Comparison of ENCODE assay signal across 8 mouse cellular contexts in genomic region chr5:109555676-109556571, GRCm38 (mm10). TPM values are rescaled to one million over a fixed set of nuclear protein-coding genes. Genes with fewer than 3 reads are reported as not detected.
DNase-seq lines count a peak whose midpoint lies in the region; ATAC-seq and TF ChIP-seq lines count a peak whose summit lies in the region.

No protein-coding gene starts in this region.

- H3K9me3 ChIP-seq in liver, embryonic 16.5 days (replicated peaks; ENCODE audit: control insufficient read depth, low read length), result peaks cover 47% of the 10 kb centered on the region

- ATAC-seq in liver, embryonic 16.5 days (ENCODE audit: low read depth), result no peak

- H3K4me3 ChIP-seq in spleen, adult 2 months (ENCODE audit: extremely low read depth, insufficient read depth, insufficient read length), result peak overlapping the region; percentile 99; the same call in 1 of the 2 replicates
- H3K4me3 ChIP-seq in cerebellum, adult 2 months (replicated peaks; ENCODE audit: insufficient read depth, low read depth, low read length), result peak overlapping the region; percentile 52
- peak overlapping the region; percentile 74 for H3K4me3 ChIP-seq in liver, embryonic 16.5 days (ENCODE audit: low read depth, low read length)

- TF ChIP-seq CTCF in spleen, adult 2 months (IDR thresholded peaks at IDR 0.05; ENCODE audit: extremely low read depth, insufficient read depth, insufficient read length, insufficient replicate concordance), result no peak
- no peak for TF ChIP-seq CTCF in cerebellum, adult 2 months (IDR thresholded peaks at IDR 0.05; ENCODE audit: borderline replicate concordance, insufficient read depth, low read depth, low read length)

- no peak for TF ChIP-seq POLR2A in spleen, adult 2 months (IDR thresholded peaks at IDR 0.05; ENCODE audit: low read depth, low read length)
- no peak for TF ChIP-seq POLR2A in cerebellum, adult 2 months (IDR thresholded peaks at IDR 0.05; ENCODE audit: borderline replicate concordance, insufficient read depth, low read length)

- no peaks in the 10 kb centered on the region; the same call in 1 of the 2 replicates for H3K4me1 ChIP-seq in spleen, adult 2 months (ENCODE audit: control insufficient read depth, insufficient read depth, insufficient read length)
- no peaks in the 10 kb centered on the region for H3K4me1 ChIP-seq in cerebellum, adult 2 months (ENCODE audit: control insufficient read depth, insufficient read depth, low read length)
- H3K4me1 ChIP-seq in liver, embryonic 16.5 days (ENCODE audit: control insufficient read depth, low read depth, low read length), result peaks cover 9% of the 10 kb centered on the region; the same call in 1 of the 2 replicates

- H3K27me3 ChIP-seq in spleen, adult 2 months (ENCODE audit: control insufficient read depth, insufficient read depth, low read length), result no peaks in the 10 kb centered on the region
- H3K27me3 ChIP-seq in cerebellum, adult 2 months (ENCODE audit: control insufficient read depth, insufficient read depth, low read length), result no peaks in the 10 kb centered on the region
- no peaks in the 10 kb centered on the region for H3K27me3 ChIP-seq in liver, embryonic 16.5 days (ENCODE audit: control insufficient read depth, insufficient read depth, low read depth, low read length)
- H3K27me3 ChIP-seq in splenic B cell, adult 2 months (ENCODE audit: control insufficient read depth, insufficient read depth, low read length, poor library complexity, severe bottlenecking), result no peaks in the 10 kb centered on the region

- peak overlapping the region; percentile 76; the same call in 1 of the 2 replicates for H3K4me2 ChIP-seq in liver, embryonic 16.5 days (ENCODE audit: low read depth, low read length)

- peaks cover 12% of the 10 kb centered on the region for H3K36me3 ChIP-seq in spleen, adult 2 months (ENCODE audit: control insufficient read depth, insufficient read depth, low read length)
- peaks cover 15% of the 10 kb centered on the region for H3K36me3 ChIP-seq in liver, embryonic 16.5 days (ENCODE audit: control insufficient read depth, insufficient read depth)
- H3K36me3 ChIP-seq in splenic B cell, adult 2 months (ENCODE audit: control insufficient read depth, insufficient read depth, low read length, poor library complexity, severe bottlenecking), result peaks cover 9% of the 10 kb centered on the region

- H3K27ac ChIP-seq in spleen, adult 2 months (ENCODE audit: insufficient read depth, low read length), result no peak overlapping the region
- H3K27ac ChIP-seq in cerebellum, adult 2 months (ENCODE audit: insufficient read depth, low read length), result no peak overlapping the region
- H3K27ac ChIP-seq in liver, embryonic 16.5 days (ENCODE audit: low read length), result peak overlapping the region; percentile 94

- DNase-seq in spleen, adult 2 months (ENCODE audit: low read depth in 1 of 2, low spot score in 2 of 2), result peak in 1 of 2 experiments; percentile 33
- DNase-seq in spleen, adult 12 weeks (ENCODE audit: low spot score), result no peak
- peak; percentile 65 to 66 for DNase-seq in cerebellum, adult 2 months
- DNase-seq in heart, adult 8-10 months (ENCODE audit: low spot score), result peak; percentile 18
- peak; percentile 55 for DNase-seq in kidney, postnatal 10 days
- DNase-seq in splenic B cell, adult 2 months (ENCODE audit: low read depth, low spot score), result peak; percentile 40
- DNase-seq in embryo, embryonic 10 days (ENCODE audit: low spot score), result no peak

- H3K9ac ChIP-seq in liver, embryonic 16.5 days (ENCODE audit: low read depth, low read length), result no peak overlapping the region

- WGBS in spleen, adult 2 months, result 92% methylated on average over 54 of the region's 54 CpGs
- 76% methylated on average over 54 of the region's 54 CpGs for WGBS in cerebellum, adult 2 months
- WGBS in liver, embryonic 16.5 days (ENCODE audit: insufficient replicate concordance), result 74% methylated on average over 54 of the region's 54 CpGs

RNA-seq across cellular contexts. Expression of gene Crlf2, which starts 2.9 kb away (rescaled TPM):
- polyA plus RNA-seq in spleen, adult 2 months (2012; rRNA removed), result 88.7 and 96.9 TPM in 2 replicates
- 15.7 and 17.5 TPM in 2 replicates for polyA plus RNA-seq in cerebellum, adult 2 months (2012; rRNA removed)
- 1 to 10 TPM; 3.7 to 8.1 (median 5.7) TPM for total RNA-seq in heart, adult 8-10 months (2022)
- 4.7 and 5.1 TPM in 2 replicates for polyA plus RNA-seq in liver, embryonic 16.5 days (2015; fragmentation: Nextera tagmentation; extraction: Ambion mirVana)

Comparison
In these comparisons a context has a peak if more than half of its experiments do, and no peak if none do; other contexts are left out.
1. DNase-seq: peak in cerebellum, adult 2 months (2 of 2), heart, adult 8-10 months (single experiment), kidney, postnatal 10 days (single experiment) and splenic B cell, adult 2 months (single experiment); none in spleen, adult 12 weeks (single experiment) and embryo, embryonic 10 days (single experiment).
2. Peak in every context shown above with its lines, with median percentiles within 50 percentile points of each other: H3K4me3 ChIP-seq.